Mouse (Mus musculus): Measurements from ENCODE around the gene Gm10197. TPM values are rescaled to one million over a fixed set of nuclear protein-coding genes. Genes with fewer than 3 reads are reported as not detected.
A peak's percentile ranks its signal among the peaks of the same experiment; 100 is the strongest.

Gm10197 gene
- polyA plus RNA-seq, 1 experiment from 2014 or later = 32.0 TPM

DNA sequence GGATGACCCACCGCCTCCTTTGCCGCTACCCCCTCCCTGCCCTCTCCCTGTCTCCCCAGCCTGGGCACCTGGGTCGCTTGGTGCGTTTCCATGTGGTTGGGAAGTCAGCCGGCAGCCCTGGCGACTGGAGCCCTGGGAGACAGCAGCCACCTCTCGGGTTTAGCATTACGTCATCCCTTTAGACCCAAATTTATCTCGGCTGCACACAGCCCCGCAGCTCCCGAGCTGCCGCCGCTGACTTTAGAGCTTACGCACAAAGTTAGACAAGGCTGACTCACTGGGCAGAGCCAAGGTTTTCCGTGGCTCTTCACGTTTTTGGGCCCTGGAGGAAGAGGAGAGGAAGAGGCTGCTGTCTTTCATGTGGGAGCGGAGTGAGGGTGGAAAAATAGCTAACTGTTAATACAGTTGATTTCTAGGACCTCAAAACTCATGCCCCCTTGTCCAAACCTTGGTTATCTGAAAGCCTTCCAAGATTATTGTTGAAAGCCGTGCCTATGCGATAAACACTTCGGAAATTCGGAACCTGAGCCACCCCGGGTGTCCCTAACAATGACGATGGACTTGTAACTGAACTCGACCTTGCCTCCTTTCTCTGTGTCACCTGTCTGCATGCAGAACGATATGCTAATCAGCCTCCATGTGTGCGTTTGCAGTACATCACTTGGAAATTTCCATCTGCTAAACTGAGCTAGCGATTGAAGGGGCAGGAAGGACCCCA is 45.8 kb downstream of the Gm10197 start:
- CTCF ChIA-PET = interaction anchor here (1.5 to 2.3 kb wide), 2 partner anchors 11 to 12 kb away, joined by 3 to 8 read pairs; no protein-coding TSS in a partner anchor
- H3K27me3 ChIP-seq = no peaks in the 10 kb centered on the region
- ATAC-seq (peak; percentile 65), DNase-seq (ENCODE audit: low read depth, low spot score) (no peak)
- TF ChIP-seq CTCF (IDR thresholded peaks at IDR 0.05) = no peak
- in situ Hi-C loops (cut with MboI; ENCODE audit: low pct_unique_long_range_greater_than_20kb) = no loop called here
- POLR2A ChIA-PET = interaction anchor here (0.7 to 1.1 kb wide), 4 partner anchors 14 to 66 kb away, joined by 3 to 4 read pairs (median 3); no protein-coding TSS in a partner anchor

DNA sequence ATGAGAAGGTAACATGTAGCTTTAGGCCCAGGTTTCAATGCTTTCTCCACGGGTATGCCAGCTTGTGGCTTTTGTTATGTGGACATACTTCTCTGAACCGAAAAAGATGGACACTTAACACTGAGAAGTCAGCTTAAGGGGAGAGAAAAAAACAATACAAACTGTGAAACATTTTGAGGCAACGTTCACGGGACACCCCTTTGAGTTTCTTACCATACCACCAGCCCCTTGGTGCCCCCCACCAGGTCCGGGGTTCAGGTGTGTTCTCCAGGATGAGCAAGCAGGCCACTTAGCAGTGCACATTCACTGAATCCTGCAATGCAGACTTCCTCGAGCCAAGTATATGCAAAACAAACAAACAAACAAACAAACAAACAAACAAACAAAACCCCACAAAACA is 46.7 kb downstream of the Gm10197 start:
- ChIA-PET POLR2A (interaction anchor here (0.8 to 1.3 kb wide), 2 partner anchors 10 to 14 kb away, joined by 3 read pairs; no protein-coding TSS in a partner anchor), CTCF (interaction anchor here (1.2 to 2.3 kb wide), 5 partner anchors 10 to 70 kb away, joined by 3 to 8 read pairs (median 4); partner anchors contain the start of gene Mxi1)
- no peak for TF ChIP-seq CTCF (IDR thresholded peaks at IDR 0.05)
- H3K27me3 ChIP-seq = no peaks in the 10 kb centered on the region
- no peak for ATAC-seq
- in situ Hi-C loops (cut with MboI; ENCODE audit: low pct_unique_long_range_greater_than_20kb) = no loop called here
- no peak for DNase-seq (ENCODE audit: low read depth, low spot score)

DNA sequence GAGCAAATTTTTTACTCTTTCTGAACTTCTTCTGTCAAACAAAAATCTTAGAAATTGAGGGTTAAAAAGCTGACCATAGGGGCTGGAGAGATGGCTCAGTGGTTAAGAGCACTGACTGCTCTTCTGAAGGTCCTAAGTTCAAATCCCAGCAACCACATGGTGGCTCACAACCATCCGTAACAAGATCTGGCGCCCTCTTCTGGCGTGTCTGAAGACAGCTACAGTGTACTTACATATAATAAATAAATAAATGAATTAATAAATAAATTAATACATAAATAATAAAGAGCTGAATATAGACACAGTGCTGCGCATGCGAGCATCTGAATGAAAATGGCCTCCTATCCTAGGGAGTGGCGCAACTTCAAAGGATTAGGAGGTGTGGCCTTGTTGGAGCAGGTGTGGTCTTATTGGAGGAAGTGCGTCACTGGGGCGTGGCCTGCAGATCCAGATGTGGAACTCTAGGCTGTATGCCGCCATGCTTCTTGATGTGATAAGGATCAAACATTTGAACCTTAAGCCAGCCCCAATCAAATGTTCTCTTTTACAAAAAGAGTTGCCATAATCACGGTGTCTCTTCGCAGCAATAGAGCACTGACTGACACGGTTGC is 49.0 kb downstream of the Gm10197 start:
- TF ChIP-seq CTCF (IDR thresholded peaks at IDR 0.05) = no peak
- in situ Hi-C loops (cut with MboI; ENCODE audit: low pct_unique_long_range_greater_than_20kb) = no loop called here
- H3K27me3 ChIP-seq = no peaks in the 10 kb centered on the region
- ATAC-seq = no peak
- ChIA-PET CTCF (interaction anchor here (1.1 to 1.5 kb wide), 3 partner anchors 11 to 66 kb away, joined by 4 read pairs; no protein-coding TSS in a partner anchor), POLR2A (no interaction called here)
- no peak for DNase-seq (ENCODE audit: low read depth, low spot score)

Other genes with a start within 250 kb of the Gm10197 start
- gene Add3, start 231.3 kb downstream of the Gm10197 start, polyA plus RNA-seq (2021) = 38.4 TPM
- gene Mxi1, start 61.2 kb downstream of the Gm10197 start, polyA plus RNA-seq (2021) = 92.8 TPM
- gene Smndc1, start 18.8 kb upstream of the Gm10197 start, polyA plus RNA-seq (2021) = 59.3 TPM
- gene Dusp5, start 157.3 kb upstream of the Gm10197 start, polyA plus RNA-seq (2021) = 20.1 TPM
- gene Nutf2-ps1, start 217.3 kb upstream of the Gm10197 start, polyA plus RNA-seq (2021) = 123 TPM
- gene Smc3, start 228.6 kb upstream of the Gm10197 start, polyA plus RNA-seq (2021) = 60.2 TPM